Mouse (Mus musculus) stomach, embryonic 16.5 days (tissue): Measurements from ENCODE around the gene Tmc2. TPM values are rescaled to one million over a fixed set of nuclear protein-coding genes. Genes with fewer than 3 reads are reported as not detected.
A peak's percentile ranks its signal among the peaks of the same experiment; 100 is the strongest.

Experiments
- ATAC-seq: fragments of 200-750 bp; cut with Nextera tagmentation; 2 replicates; pipeline ENCODE4 v1.8.0; 2017; ENCODE audit warnings: moderate number of reproducible peaks, moderate TSS enrichment; ENCODE audit not compliant: insufficient read depth, low FRiP score
- H3K27ac ChIP-seq: fragments of 300-500 bp; sonication (generic); 2 replicates; pipeline ENCODE4 v1.5.1; 2014; ENCODE audit warnings: low read length
- H3K27me3 ChIP-seq: fragments of 300-500 bp; sonication (generic); 2 replicates; pipeline ENCODE4 v1.6.1; 2014; ENCODE audit warnings: low read length, control low read depth, mixed read lengths; ENCODE audit not compliant: control insufficient read depth, insufficient read depth
- H3K36me3 ChIP-seq: fragments of 300-500 bp; sonication (generic); 2 replicates; pipeline ENCODE4 v1.6.1; 2014; ENCODE audit warnings: low read length; ENCODE audit not compliant: control insufficient read depth, insufficient read depth
- H3K4me1 ChIP-seq: fragments of 300-500 bp; sonication (generic); 2 replicates; pipeline ENCODE4 v1.6.1; 2014; ENCODE audit warnings: low read length, control low read depth, mixed read lengths; ENCODE audit not compliant: control insufficient read depth, insufficient read depth
- H3K4me2 ChIP-seq: fragments of 300-500 bp; sonication (generic); 2 replicates; pipeline ENCODE4 v1.6.1; 2014; ENCODE audit warnings: low read depth, low read length, mixed read lengths
- H3K4me3 ChIP-seq: fragments of 300-500 bp; sonication (generic); replicated peaks from 2 replicates; pipeline ENCODE4 v1.5.1; 2014; ENCODE audit warnings: mild to moderate bottlenecking, low read length
- H3K9ac ChIP-seq: fragments of 300-500 bp; sonication (generic); 2 replicates; pipeline ENCODE4 v1.6.1; 2014; ENCODE audit warnings: low read length
- H3K9me3 ChIP-seq: fragments of 300-500 bp; sonication (generic); replicated peaks from 2 replicates; pipeline ENCODE4 v1.6.1; 2016; ENCODE audit warnings: low read length, control low read depth; ENCODE audit not compliant: control insufficient read depth
- WGBS: fragments of 180-500 bp; shearing (Covaris S2); extraction: QIAGEN DNeasy Blood & Tissue Kit; methylation state at CpG from one replicate; pipeline ENCODE4 v1.1.7; 2014; 5-methylcytosine and 5-hydroxymethylcytosine counted together
- polyA plus RNA-seq: library from polyadenylated mRNA; unstranded; fragments of >200 nt; fragmentation: Nextera tagmentation; extraction: Ambion mirVana; gene quantifications from 2 replicates; pipeline ENCODE4 v1.2.1, GENCODE M21; 2015

The Tmc2 gene
- polyA plus RNA-seq, 1 experiment from 2014 or later: not detected

DNA sequence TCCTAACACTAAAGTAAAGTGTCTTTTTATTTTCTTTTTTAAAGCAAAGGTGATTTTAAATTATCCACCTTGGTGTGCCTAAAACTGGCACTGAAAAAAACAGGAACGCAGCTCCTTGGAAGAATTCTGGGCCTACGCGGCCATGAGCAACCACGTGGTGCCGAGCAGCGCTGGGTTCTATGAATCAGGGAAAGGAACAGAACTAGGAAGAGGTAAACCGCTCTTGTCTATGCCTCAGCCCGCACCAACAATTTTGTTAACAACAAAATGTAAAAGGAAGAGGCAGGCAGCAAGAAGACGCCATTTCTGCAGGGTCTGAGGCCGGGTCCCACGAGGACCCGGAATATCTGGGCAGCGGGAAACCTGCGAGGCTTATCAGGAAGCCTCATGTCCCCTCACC, 78.7 kb downstream of the Tmc2 start:
- peak overlapping the region; percentile 78; the same call in 1 of the 2 replicates for H3K27ac ChIP-seq
- peak overlapping the region; percentile 91 for H3K4me2 ChIP-seq
- 3% methylated on average over 14 of the region's 14 CpGs for WGBS
- H3K27me3 ChIP-seq: no peaks in the 10 kb centered on the region
- peaks cover 22% of the 10 kb centered on the region for H3K4me1 ChIP-seq
- peak overlapping the region; percentile 88 for H3K9ac ChIP-seq
- peaks cover 23% of the 10 kb centered on the region for H3K36me3 ChIP-seq
- no peak for ATAC-seq
- no peaks in the 10 kb centered on the region for H3K9me3 ChIP-seq
- peak overlapping the region; percentile 72 for H3K4me3 ChIP-seq

DNA sequence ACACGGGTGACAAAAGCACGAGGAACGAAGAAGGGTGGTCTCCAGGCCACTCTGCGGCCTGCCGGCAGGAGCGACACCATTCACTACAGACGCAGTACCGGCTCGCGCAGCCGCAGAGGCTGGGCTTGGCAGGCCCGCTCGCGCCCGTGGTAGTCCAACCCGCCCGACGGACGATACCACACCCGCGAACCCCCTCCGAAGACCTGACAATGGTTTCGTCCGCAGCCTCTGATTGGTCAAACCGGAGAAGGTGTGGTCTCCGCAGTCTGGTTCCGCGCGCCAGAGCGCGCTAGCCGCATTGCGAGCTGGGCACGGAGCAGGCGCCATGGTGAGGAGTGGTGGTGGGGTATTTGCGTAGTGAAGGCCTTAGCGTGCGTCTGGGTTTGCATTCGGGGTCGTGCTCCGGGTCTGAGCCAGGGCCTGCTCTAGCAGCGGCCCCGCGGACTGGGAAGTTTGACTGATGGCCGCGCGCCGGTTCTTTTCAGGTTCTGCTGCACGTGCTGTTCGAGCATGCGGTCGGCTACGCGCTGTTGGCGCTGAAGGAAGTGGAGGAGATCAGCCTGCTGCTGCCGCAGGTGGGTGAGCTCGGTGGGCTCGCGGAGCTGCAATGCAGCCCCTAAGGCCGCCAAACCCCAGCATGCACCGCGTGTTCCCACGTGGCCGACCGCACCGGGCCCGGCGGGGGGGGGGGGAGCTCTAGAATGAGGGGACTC, 79.3 kb downstream of the Tmc2 start, which contains the start of gene Nop56:
Nop56 (plus strand) TSS at position 282 of the 713 bp plus-strand sequence.
- Histone ChIP-seq H3K27ac (peak within 1 kb of the TSS; percentile 78), H3K4me2 (peak within 1 kb of the TSS; percentile 99), H3K9ac (peak within 1 kb of the TSS; percentile 88), H3K36me3 (peaks cover 25% of the 10 kb centered on the region), H3K4me1 (peaks cover 22% of the 10 kb centered on the region), H3K4me3 (peak within 1 kb of the TSS; percentile 72), H3K9me3 (no peaks in the 10 kb centered on the region), H3K27me3 (no peaks in the 10 kb centered on the region)
- under 1% methylated on average over 68 of the region's 68 CpGs for WGBS
- peak; percentile 97 for ATAC-seq

DNA sequence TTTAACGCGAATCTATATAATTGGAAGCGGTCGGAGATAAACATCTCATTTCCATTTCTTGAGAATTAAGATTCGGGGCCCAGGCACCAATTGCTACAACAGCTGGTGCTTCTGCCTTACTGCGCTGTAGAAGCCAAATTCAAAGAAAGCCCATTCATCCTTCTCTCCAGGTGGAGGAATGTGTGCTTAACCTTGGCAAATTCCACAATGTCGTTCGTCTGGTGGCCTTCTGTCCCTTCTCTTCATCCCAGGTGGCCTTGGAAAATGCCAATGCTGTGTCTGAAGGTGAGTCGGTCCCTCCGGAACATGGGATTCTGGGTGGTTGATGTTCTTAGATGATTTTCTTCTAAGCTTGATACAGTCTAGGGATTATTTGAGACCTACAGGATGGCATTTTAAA, 79.9 kb downstream of the Tmc2 start:
- Histone ChIP-seq H3K9ac (peak overlapping the region; percentile 88), H3K4me2 (peak overlapping the region; percentile 99), H3K27me3 (no peaks in the 10 kb centered on the region), H3K4me1 (peaks cover 22% of the 10 kb centered on the region), H3K4me3 (peak overlapping the region; percentile 72), H3K36me3 (peaks cover 30% of the 10 kb centered on the region), H3K9me3 (no peaks in the 10 kb centered on the region), H3K27ac (peak overlapping the region; percentile 74)
- ATAC-seq: no peak
- under 1% methylated on average over 10 of the region's 10 CpGs for WGBS

DNA sequence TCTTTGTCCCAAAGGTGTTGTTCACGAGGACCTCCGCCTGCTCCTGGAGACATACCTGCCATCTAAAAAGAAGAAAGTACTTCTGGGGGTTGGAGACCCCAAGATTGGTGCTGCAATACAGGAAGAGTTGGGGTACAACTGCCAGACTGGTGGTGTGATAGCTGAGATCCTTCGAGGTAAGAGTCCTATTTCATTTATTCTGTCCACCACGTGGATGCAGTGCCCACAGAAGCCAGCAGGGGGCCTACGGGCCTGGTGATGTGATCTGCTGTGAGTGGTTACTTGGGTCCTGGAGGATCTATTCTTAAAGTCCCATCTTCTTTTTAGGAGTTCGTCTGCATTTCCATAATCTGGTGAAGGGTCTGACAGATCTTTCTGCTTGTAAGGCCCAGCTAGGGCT, 80.7 kb downstream of the Tmc2 start:
- Histone ChIP-seq H3K4me1 (peaks cover 22% of the 10 kb centered on the region), H3K4me2 (peak overlapping the region; percentile 99), H3K36me3 (peaks cover 36% of the 10 kb centered on the region), H3K27me3 (no peaks in the 10 kb centered on the region), H3K9me3 (no peaks in the 10 kb centered on the region), H3K4me3 (peak overlapping the region; percentile 72), H3K9ac (peak overlapping the region; percentile 88), H3K27ac (no peak overlapping the region)
- ATAC-seq: no peak
- WGBS: 48% methylated on average over 6 of the region's 6 CpGs

DNA sequence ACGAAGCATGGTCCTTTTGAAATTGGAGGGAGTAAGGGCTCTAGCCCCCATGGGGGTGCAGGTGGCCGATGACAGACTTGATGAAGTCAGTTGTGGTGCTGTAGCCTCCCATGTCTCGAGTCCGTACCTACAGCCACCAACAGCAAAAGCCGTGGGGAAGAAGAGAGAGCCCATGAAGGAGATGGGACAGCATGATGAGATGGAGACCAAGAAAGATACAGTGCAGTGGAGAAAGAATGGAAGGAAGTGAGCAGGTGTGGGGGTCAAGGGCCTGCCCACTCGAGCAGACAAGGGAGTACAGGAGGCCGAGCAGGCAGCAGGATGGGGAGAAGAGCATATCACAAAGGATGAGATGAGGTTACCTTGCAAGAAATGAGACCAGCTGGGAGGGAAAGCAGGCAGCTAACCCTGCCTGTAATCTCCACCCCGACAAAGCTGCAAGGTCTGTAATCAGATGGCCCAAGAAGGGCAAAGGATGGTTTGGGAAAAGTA, 84.7 kb downstream of the Tmc2 start:
- peaks cover 43% of the 10 kb centered on the region for H3K36me3 ChIP-seq
- no peak overlapping the region for H3K9ac ChIP-seq
- ATAC-seq: no peak
- WGBS: 47% methylated on average over 8 of the region's 8 CpGs
- H3K4me3 ChIP-seq: no peak overlapping the region
- peaks cover 24% of the 10 kb centered on the region for H3K4me1 ChIP-seq
- no peaks in the 10 kb centered on the region for H3K27me3 ChIP-seq
- H3K9me3 ChIP-seq: no peaks in the 10 kb centered on the region
- H3K27ac ChIP-seq: no peak overlapping the region
- H3K4me2 ChIP-seq: no peak overlapping the region

DNA sequence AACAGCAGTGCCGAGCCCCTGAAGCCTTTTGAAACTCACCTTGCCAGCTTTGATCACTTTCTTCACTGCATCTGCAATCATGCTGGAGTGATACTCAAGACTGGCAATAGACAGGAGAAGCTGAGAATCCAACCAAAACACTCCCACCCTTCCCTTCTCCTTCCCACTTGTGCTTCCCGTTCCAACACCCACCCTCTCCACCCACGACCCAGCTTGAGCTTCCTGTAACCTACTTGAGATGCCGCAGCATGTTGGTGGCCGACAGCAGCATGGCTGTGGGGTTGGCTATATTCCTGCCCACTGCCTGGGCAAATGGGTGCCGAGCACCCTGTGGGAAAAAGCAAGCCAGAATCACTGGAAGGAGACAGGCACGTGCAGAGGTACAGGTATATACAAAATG, 85.2 kb downstream of the Tmc2 start:
- H3K4me1 ChIP-seq: peaks cover 21% of the 10 kb centered on the region
- no peak overlapping the region for H3K27ac ChIP-seq
- no peak for ATAC-seq
- H3K27me3 ChIP-seq: no peaks in the 10 kb centered on the region
- 53% methylated on average over 7 of the region's 7 CpGs for WGBS
- no peaks in the 10 kb centered on the region for H3K9me3 ChIP-seq
- H3K9ac ChIP-seq: no peak overlapping the region
- no peak overlapping the region for H3K4me3 ChIP-seq
- H3K4me2 ChIP-seq: no peak overlapping the region
- H3K36me3 ChIP-seq: peaks cover 43% of the 10 kb centered on the region

DNA sequence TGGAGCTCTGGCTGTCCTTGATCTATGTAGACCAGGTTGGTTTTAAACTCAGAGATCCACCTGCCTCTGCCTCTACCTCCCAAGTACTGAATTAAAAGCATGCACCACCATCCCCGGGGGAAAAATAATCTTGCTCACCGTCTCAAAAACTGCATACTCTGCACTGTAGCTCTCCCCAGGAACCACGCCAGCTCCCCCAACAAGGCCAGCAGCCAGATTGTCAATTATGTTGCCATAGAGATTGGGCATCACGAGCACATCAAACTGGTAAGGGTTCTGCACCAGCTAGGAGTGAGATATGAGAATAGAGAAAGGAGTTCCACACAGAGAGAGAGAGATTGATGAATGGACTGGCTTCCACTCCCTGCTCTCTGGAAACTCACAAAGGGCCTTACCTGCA, 85.8 kb downstream of the Tmc2 start:
- Histone ChIP-seq H3K4me2 (no peak overlapping the region), H3K9me3 (no peaks in the 10 kb centered on the region), H3K27ac (no peak overlapping the region), H3K9ac (no peak overlapping the region), H3K27me3 (no peaks in the 10 kb centered on the region), H3K4me3 (no peak overlapping the region), H3K36me3 (peaks cover 37% of the 10 kb centered on the region), H3K4me1 (peaks cover 15% of the 10 kb centered on the region)
- ATAC-seq: no peak
- 70% methylated on average over 4 of the region's 4 CpGs for WGBS

DNA sequence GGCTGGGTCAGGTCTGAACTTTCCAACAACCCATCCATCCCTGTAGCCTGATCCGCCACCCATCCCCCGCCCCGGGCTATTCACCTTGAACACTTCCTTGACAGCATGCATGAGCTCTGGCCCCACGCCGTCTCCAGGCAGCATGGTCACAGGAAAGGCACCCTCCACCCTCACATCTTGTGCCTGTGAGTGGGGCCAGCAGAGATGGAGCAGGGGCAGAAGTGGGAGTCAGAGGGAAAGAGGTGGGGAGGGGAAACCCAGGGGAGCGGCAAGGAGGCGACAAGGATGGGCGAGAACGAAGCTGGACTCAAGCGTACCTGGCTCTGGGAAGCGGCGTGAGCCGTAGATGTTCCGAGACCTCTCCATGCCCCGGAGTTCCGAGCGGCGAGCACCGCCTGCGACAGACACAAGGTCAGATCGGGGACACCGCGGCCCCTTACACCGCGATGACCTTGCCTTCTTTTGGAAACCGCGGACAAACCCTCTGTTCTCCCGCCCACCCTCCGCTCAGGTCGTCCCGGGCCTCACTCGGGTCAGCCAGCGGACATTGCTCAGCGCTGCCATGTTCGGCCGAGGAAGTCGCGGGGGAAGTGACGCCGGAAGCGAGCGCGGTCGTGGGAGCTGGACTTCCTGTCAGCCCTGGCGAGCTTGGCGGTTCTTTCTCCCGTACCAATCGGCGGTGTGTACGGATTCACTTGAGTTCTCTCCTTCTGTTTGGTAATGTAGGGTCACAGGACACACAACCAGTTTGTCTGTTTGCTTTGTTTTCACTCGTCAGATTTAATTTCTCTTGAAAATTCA, 89.1 kb downstream of the Tmc2 start, which contains the start of gene Idh3b:
Idh3b (minus strand) TSS at position 694 of the 801 bp plus-strand sequence.
- ATAC-seq: peak; percentile 92
- peaks cover 7% of the 10 kb centered on the region for H3K4me1 ChIP-seq
- peak within 1 kb of the TSS; percentile 87 for H3K4me2 ChIP-seq
- H3K27ac ChIP-seq: peak within 1 kb of the TSS; percentile 78
- H3K36me3 ChIP-seq: peaks cover 20% of the 10 kb centered on the region; the same call in 1 of the 2 replicates
- H3K27me3 ChIP-seq: no peaks in the 10 kb centered on the region
- H3K9ac ChIP-seq: peak within 1 kb of the TSS; percentile 93
- WGBS: under 1% methylated on average over 51 of the region's 51 CpGs
- H3K4me3 ChIP-seq: peak within 1 kb of the TSS; percentile 92
- H3K9me3 ChIP-seq: no peaks in the 10 kb centered on the region

DNA sequence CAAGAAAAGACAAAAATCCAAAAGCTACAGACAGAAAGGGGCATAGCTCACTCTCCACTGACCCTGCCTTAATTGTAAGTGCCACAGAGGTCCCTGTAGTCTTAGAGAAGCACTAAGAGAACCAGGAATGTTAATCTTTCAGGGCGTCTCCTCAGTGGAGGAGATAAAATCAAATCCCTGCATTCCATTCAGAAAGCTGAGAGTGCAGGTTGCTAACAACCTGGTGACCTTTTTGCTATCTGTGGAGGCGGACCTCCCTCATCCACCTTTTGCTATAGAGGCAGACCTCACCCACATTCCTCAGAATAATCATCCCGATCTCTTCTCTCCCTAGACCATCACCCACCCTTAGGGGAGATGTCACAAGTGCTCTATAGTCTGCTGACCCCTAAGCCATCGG, 94.1 kb downstream of the Tmc2 start:
- H3K9ac ChIP-seq: no peak overlapping the region
- WGBS: 50% methylated on average over 4 of the region's 4 CpGs

More for the DNA sequence above, 94.1 kb downstream of the Tmc2 start:
- H3K27ac ChIP-seq: no peak overlapping the region
- no peak for ATAC-seq
- no peaks in the 10 kb centered on the region for H3K9me3 ChIP-seq
- H3K4me3 ChIP-seq: no peak overlapping the region
- H3K4me2 ChIP-seq: no peak overlapping the region
- no peaks in the 10 kb centered on the region for H3K36me3 ChIP-seq
- H3K4me1 ChIP-seq: peaks cover 3% of the 10 kb centered on the region
- H3K27me3 ChIP-seq: 0 out of 2 replicates have a peak, but pooled peaks cover 5% of the 10 kb centered on the region
